Mouse (Mus musculus): ENCODE data around the gene Icam4.
"Not testable (repeated sequence)": the region's sequence is repeated elsewhere in the genome, so short reads cannot be mapped to it uniquely, and the experiment has no call there.

GRCm38 (mm10) chr9:20998337-20998736, 30.8 kb upstream of the Icam4 start:
- not testable (repeated sequence) for TF ChIP-seq CTCF (IDR thresholded peaks at IDR 0.05; ENCODE audit: control insufficient read depth, insufficient read depth, insufficient read length); MAX (IDR thresholded peaks at IDR 0.05)
